Mouse (Mus musculus): ENCODE measurements around the gene Manf. TPM values are rescaled to one million over a fixed set of nuclear protein-coding genes. Genes with fewer than 3 reads are reported as not detected.
A peak's percentile ranks its signal among the peaks of the same experiment; 100 is the strongest.

Manf gene
- polyA plus RNA-seq, 1 experiment from 2014 or later: 188 TPM

- no peak overlapping the region for H3K4me2 ChIP-seq (ENCODE audit: low read length)
- no peak overlapping the region for H3K9ac ChIP-seq (ENCODE audit: low read depth, low read length)
- no peaks in the 10 kb centered on the region for H3K9me3 ChIP-seq (ENCODE audit: control insufficient read depth, low read length)
- H3K4me1 ChIP-seq (ENCODE audit: control insufficient read depth, insufficient read depth, low read depth, low read length): peaks cover 6% of the 10 kb centered on the region
- no peak overlapping the region for H3K4me3 ChIP-seq (ENCODE audit: low read length)
- WGBS: 91% methylated on average over 1 of the region's 1 CpGs
- no peaks in the 10 kb centered on the region for H3K27me3 ChIP-seq (replicated peaks; ENCODE audit: control insufficient read depth, insufficient read depth, low read length)
- H3K36me3 ChIP-seq (ENCODE audit: control insufficient read depth, insufficient read depth, low read length): no peaks in the 10 kb centered on the region
- no peak overlapping the region for H3K27ac ChIP-seq (ENCODE audit: low read depth, low read length)
- no peak for ATAC-seq
These were observed 72.6 kb downstream of the Manf start for GRCm38 (mm10) chr9:106819201-106819600.

- no peak overlapping the region for H3K9ac ChIP-seq (ENCODE audit: low read depth, low read length)
- H3K27me3 ChIP-seq (replicated peaks; ENCODE audit: control insufficient read depth, insufficient read depth, low read length): no peaks in the 10 kb centered on the region
- WGBS: 78% methylated on average over 6 of the region's 6 CpGs
- H3K4me3 ChIP-seq (ENCODE audit: low read length): no peak overlapping the region
- H3K36me3 ChIP-seq (ENCODE audit: control insufficient read depth, insufficient read depth, low read length): no peaks in the 10 kb centered on the region
- no peak for ATAC-seq
- no peak overlapping the region for H3K4me2 ChIP-seq (ENCODE audit: low read length)
- no peak overlapping the region for H3K27ac ChIP-seq (ENCODE audit: low read depth, low read length)
- no peaks in the 10 kb centered on the region for H3K9me3 ChIP-seq (ENCODE audit: control insufficient read depth, low read length)
- peaks cover 6% of the 10 kb centered on the region for H3K4me1 ChIP-seq (ENCODE audit: control insufficient read depth, insufficient read depth, low read depth, low read length)
These were observed 73.6 kb downstream of the Manf start for GRCm38 (mm10) chr9:106818191-106818590.

GRCm38 (mm10) chr9:106806503-106806902 is 85.3 kb downstream of the Manf start:
- no peak for ATAC-seq
- 76% methylated on average over 4 of the region's 4 CpGs for WGBS
- H3K9ac ChIP-seq (ENCODE audit: low read depth, low read length): no peak overlapping the region
- H3K36me3 ChIP-seq (ENCODE audit: control insufficient read depth, insufficient read depth, low read length): no peaks in the 10 kb centered on the region
- no peak overlapping the region for H3K4me3 ChIP-seq (ENCODE audit: low read length)
- no peaks in the 10 kb centered on the region for H3K4me1 ChIP-seq (ENCODE audit: control insufficient read depth, insufficient read depth, low read depth, low read length)
- no peaks in the 10 kb centered on the region for H3K27me3 ChIP-seq (replicated peaks; ENCODE audit: control insufficient read depth, insufficient read depth, low read length)
- H3K9me3 ChIP-seq (ENCODE audit: control insufficient read depth, low read length): peaks cover 12% of the 10 kb centered on the region
- H3K27ac ChIP-seq (ENCODE audit: low read depth, low read length): no peak overlapping the region
- H3K4me2 ChIP-seq (ENCODE audit: low read length): no peak overlapping the region

- H3K4me1 ChIP-seq (ENCODE audit: control insufficient read depth, insufficient read depth, low read depth, low read length): peaks cover 6% of the 10 kb centered on the region
- H3K27me3 ChIP-seq (replicated peaks; ENCODE audit: control insufficient read depth, insufficient read depth, low read length): no peaks in the 10 kb centered on the region
- H3K36me3 ChIP-seq (ENCODE audit: control insufficient read depth, insufficient read depth, low read length): no peaks in the 10 kb centered on the region
- no peaks in the 10 kb centered on the region for H3K9me3 ChIP-seq (ENCODE audit: control insufficient read depth, low read length)
- no peak for ATAC-seq
- H3K4me3 ChIP-seq (ENCODE audit: low read length): no peak overlapping the region
- no peak overlapping the region for H3K4me2 ChIP-seq (ENCODE audit: low read length)
- H3K9ac ChIP-seq (ENCODE audit: low read depth, low read length): no peak overlapping the region
- no peak overlapping the region for H3K27ac ChIP-seq (ENCODE audit: low read depth, low read length)
- WGBS: 73% methylated on average over 6 of the region's 6 CpGs
These were observed 100.9 kb downstream of the Manf start for GRCm38 (mm10) chr9:106790831-106791230.

GRCm38 (mm10) chr9:106789363-106789762 is 102.4 kb downstream of the Manf start:
- 18% methylated on average over 10 of the region's 10 CpGs for WGBS
- H3K27me3 ChIP-seq (replicated peaks; ENCODE audit: control insufficient read depth, insufficient read depth, low read length): no peaks in the 10 kb centered on the region
- H3K4me1 ChIP-seq (ENCODE audit: control insufficient read depth, insufficient read depth, low read depth, low read length): peaks cover 6% of the 10 kb centered on the region
- H3K9ac ChIP-seq (ENCODE audit: low read depth, low read length): peak overlapping the region; percentile 100
- no peaks in the 10 kb centered on the region for H3K36me3 ChIP-seq (ENCODE audit: control insufficient read depth, insufficient read depth, low read length)
- no peak for ATAC-seq
- H3K27ac ChIP-seq (ENCODE audit: low read depth, low read length): peak overlapping the region; percentile 89; the same call in 1 of the 2 replicates
- no peaks in the 10 kb centered on the region for H3K9me3 ChIP-seq (ENCODE audit: control insufficient read depth, low read length)
- peak overlapping the region; percentile 100 for H3K4me3 ChIP-seq (ENCODE audit: low read length)
- H3K4me2 ChIP-seq (ENCODE audit: low read length): peak overlapping the region; percentile 79

- Histone ChIP-seq H3K9ac (ENCODE audit: low read depth, low read length) (peak within 1 kb of the TSS; percentile 100), H3K36me3 (ENCODE audit: control insufficient read depth, insufficient read depth, low read length) (no peaks in the 10 kb centered on the region), H3K4me2 (ENCODE audit: low read length) (peak within 1 kb of the TSS; percentile 79), H3K27ac (ENCODE audit: low read depth, low read length) (peak within 1 kb of the TSS; percentile 89), H3K27me3 (replicated peaks; ENCODE audit: control insufficient read depth, insufficient read depth, low read length) (no peaks in the 10 kb centered on the region), H3K4me3 (ENCODE audit: low read length) (peak within 1 kb of the TSS; percentile 100), H3K9me3 (ENCODE audit: control insufficient read depth, low read length) (no peaks in the 10 kb centered on the region), H3K4me1 (ENCODE audit: control insufficient read depth, insufficient read depth, low read depth, low read length) (peaks cover 6% of the 10 kb centered on the region)
- under 1% methylated on average over 45 of the region's 49 CpGs for WGBS
- peak; percentile 94 for ATAC-seq
These were observed 102.9 kb downstream of the Manf start, which contains the start of gene Rad54l2 for GRCm38 (mm10) chr9:106788812-106789321. TSS of gene Rad54l2 (minus strand) at chr9:106789194.

Other genes starting within 250 kb of the Manf start
- gene Grm2, start 235.9 kb downstream of the Manf start, polyA plus RNA-seq (2015; fragmentation: Nextera tagmentation; extraction: Ambion mirVana): 11.3 and 12.3 TPM in 2 replicates
- gene Tex264, start 206.1 kb downstream of the Manf start, polyA plus RNA-seq (2015; fragmentation: Nextera tagmentation; extraction: Ambion mirVana): 86.1 and 91.0 TPM in 2 replicates
- 4.6 and 5.3 TPM in 2 replicates for gene Rad54l2, start 102.8 kb downstream of the Manf start, polyA plus RNA-seq (2015; fragmentation: Nextera tagmentation; extraction: Ambion mirVana)
- gene Dcaf1, start 70.1 kb downstream of the Manf start, polyA plus RNA-seq (2015; fragmentation: Nextera tagmentation; extraction: Ambion mirVana): 15.2 and 20.9 TPM in 2 replicates
- 7.9 and 11.8 TPM in 2 replicates for gene Rbm15b, start 4.6 kb downstream of the Manf start, polyA plus RNA-seq (2015; fragmentation: Nextera tagmentation; extraction: Ambion mirVana)

Data from hindbrain, embryonic 16.5 days (tissue).